Mouse (Mus musculus) embryonic fibroblast, embryonic 13.5 days (primary cell): ENCODE data around the gene Gif. TPM values are rescaled to one million over a fixed set of nuclear protein-coding genes. Genes with fewer than 3 reads are reported as not detected.
A peak's percentile ranks its signal among the peaks of the same experiment; 100 is the strongest.

ENCODE experiments used
- H3K27ac ChIP-seq: 2 replicates; pipeline ENCODE4 v1.5.1; 2012; ENCODE audit warnings: low read length, control low read depth, inconsistent platforms; ENCODE audit not compliant: insufficient read depth
- H3K4me1 ChIP-seq: 2 replicates; pipeline ENCODE4 v1.6.1; 2011; ENCODE audit warnings: low read length; ENCODE audit not compliant: control insufficient read depth, insufficient read depth
- H3K4me3 ChIP-seq: 2 replicates; pipeline ENCODE4 v1.5.1; 2011; ENCODE audit warnings: mild to moderate bottlenecking, control low read depth, low read length; ENCODE audit not compliant: insufficient read depth
- CTCF ChIP-seq: IDR thresholded peaks from 2 replicates; pipeline ENCODE4 v1.5.1; 2011; ENCODE audit warnings: mild to moderate bottlenecking, control low read depth, low read length, moderate library complexity, borderline replicate concordance; ENCODE audit not compliant: insufficient read depth
- POLR2A ChIP-seq: IDR thresholded peaks from 2 replicates; pipeline ENCODE4 v1.6.1; 2011; ENCODE audit warnings: low read depth, mild to moderate bottlenecking, control low read depth, low read length, moderate library complexity
- polyA plus RNA-seq: library from polyadenylated mRNA; stranded (reverse); fragments of >200 nt; gene quantifications from 2 replicates; pipeline ENCODE4 v1.2.4, GENCODE M21; 2011; ENCODE audit warnings: low read depth; ENCODE audit not compliant: missing spikeins, insufficient read length

Gif gene
- polyA plus RNA-seq, 1 experiment = not detected

GRCm38 (mm10) chr19:11793741-11794359 is 46.5 kb downstream of the Gif start:
- H3K4me3 ChIP-seq = no peak overlapping the region
- TF ChIP-seq CTCF (no peak), POLR2A (no peak)
- no peak overlapping the region for H3K27ac ChIP-seq
- no peaks in the 10 kb centered on the region for H3K4me1 ChIP-seq

GRCm38 (mm10) chr19:11794447-11794846 is 47.1 kb downstream of the Gif start:
- TF ChIP-seq CTCF (no peak), POLR2A (no peak)
- no peak overlapping the region for H3K4me3 ChIP-seq
- no peaks in the 10 kb centered on the region for H3K4me1 ChIP-seq
- H3K27ac ChIP-seq = no peak overlapping the region

- Histone ChIP-seq H3K4me1 (peaks cover 3% of the 10 kb centered on the region; the same call in 1 of the 2 replicates), H3K27ac (no peak overlapping the region), H3K4me3 (no peak overlapping the region)
- no peak for TF ChIP-seq CTCF
- no peak for TF ChIP-seq POLR2A
These were observed 53.4 kb downstream of the Gif start for GRCm38 (mm10) chr19:11800531-11801315.

- TF ChIP-seq CTCF = no peak
- no peak for TF ChIP-seq POLR2A
- peaks cover 3% of the 10 kb centered on the region; the same call in 1 of the 2 replicates for H3K4me1 ChIP-seq
- no peak overlapping the region for H3K27ac ChIP-seq
- no peak overlapping the region for H3K4me3 ChIP-seq
These were observed 57.1 kb downstream of the Gif start for GRCm38 (mm10) chr19:11804423-11804822.

GRCm38 (mm10) chr19:11807251-11807650 is 59.9 kb downstream of the Gif start:
- Histone ChIP-seq H3K4me3 (no peak overlapping the region), H3K4me1 (peaks cover 15% of the 10 kb centered on the region), H3K27ac (no peak overlapping the region)
- TF ChIP-seq CTCF = no peak
- no peak for TF ChIP-seq POLR2A

- no peak for TF ChIP-seq CTCF
- no peak for TF ChIP-seq POLR2A
- H3K4me3 ChIP-seq = no peak overlapping the region
- H3K4me1 ChIP-seq = peaks cover 16% of the 10 kb centered on the region
- no peak overlapping the region for H3K27ac ChIP-seq
These were observed 60.5 kb downstream of the Gif start for GRCm38 (mm10) chr19:11807822-11808221.

GRCm38 (mm10) chr19:11808452-11808851 is 61.1 kb downstream of the Gif start:
- TF ChIP-seq CTCF (no peak), POLR2A (no peak)

GRCm38 (mm10) chr19:11810003-11810758 is 62.8 kb downstream of the Gif start:
- Histone ChIP-seq H3K4me1 (peaks cover 23% of the 10 kb centered on the region), H3K27ac (peak overlapping the region; percentile 83), H3K4me3 (no peak overlapping the region)
- TF ChIP-seq POLR2A = no peak

More at GRCm38 (mm10) chr19:11808452-11808851, 61.1 kb downstream of the Gif start:
- Histone ChIP-seq H3K4me3 (no peak overlapping the region), H3K4me1 (peaks cover 18% of the 10 kb centered on the region), H3K27ac (no peak overlapping the region)

- Histone ChIP-seq H3K4me3 (no peak overlapping the region), H3K4me1 (peaks cover 23% of the 10 kb centered on the region), H3K27ac (peak overlapping the region; percentile 83; the same call in 1 of the 2 replicates)
- TF ChIP-seq POLR2A (no peak), CTCF (no peak)
These were observed 63.5 kb downstream of the Gif start for GRCm38 (mm10) chr19:11810856-11811255.
